Mouse (Mus musculus): ENCODE results near the gene Tmem170. TPM values are rescaled to one million over a fixed set of nuclear protein-coding genes. Genes with fewer than 3 reads are reported as not detected.

Gene Tmem170
- polyA plus RNA-seq (2017; shearing (Covaris generic)) = under 1 TPM; 0.90 to 0.98 TPM

DNA sequence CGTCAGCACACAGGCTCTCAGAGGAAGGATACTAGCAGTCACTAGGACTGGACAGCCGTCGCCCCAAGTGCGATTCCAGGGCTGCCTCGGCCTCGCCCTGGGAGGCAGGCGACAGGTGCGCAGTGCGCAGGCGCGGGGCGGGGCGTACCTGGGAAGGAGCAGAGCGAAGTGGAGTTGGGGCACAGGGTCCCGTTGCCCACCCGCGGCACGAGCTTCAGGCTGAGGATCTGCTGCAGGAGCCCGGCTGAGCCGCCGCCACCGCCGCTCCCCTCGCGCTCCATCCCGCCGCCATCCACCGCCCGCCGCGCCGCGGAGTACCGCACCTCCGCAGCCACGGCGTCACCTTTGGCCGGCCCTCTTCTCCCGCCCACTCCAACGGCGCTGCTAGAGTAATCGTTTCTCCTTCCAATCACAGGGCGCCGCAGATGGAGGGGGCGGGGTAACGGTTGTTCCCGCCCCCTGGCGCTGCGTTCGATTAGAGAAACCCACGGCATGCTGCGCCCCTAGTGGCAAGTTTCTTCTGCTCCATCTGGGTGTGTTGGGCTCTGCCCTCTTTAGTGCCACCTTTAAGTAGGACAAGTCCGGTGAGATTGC is at the start of gene Tmem170:
TSS of gene Tmem170 (minus strand) at position 396 of the 594 bp plus-strand sequence.

DNA sequence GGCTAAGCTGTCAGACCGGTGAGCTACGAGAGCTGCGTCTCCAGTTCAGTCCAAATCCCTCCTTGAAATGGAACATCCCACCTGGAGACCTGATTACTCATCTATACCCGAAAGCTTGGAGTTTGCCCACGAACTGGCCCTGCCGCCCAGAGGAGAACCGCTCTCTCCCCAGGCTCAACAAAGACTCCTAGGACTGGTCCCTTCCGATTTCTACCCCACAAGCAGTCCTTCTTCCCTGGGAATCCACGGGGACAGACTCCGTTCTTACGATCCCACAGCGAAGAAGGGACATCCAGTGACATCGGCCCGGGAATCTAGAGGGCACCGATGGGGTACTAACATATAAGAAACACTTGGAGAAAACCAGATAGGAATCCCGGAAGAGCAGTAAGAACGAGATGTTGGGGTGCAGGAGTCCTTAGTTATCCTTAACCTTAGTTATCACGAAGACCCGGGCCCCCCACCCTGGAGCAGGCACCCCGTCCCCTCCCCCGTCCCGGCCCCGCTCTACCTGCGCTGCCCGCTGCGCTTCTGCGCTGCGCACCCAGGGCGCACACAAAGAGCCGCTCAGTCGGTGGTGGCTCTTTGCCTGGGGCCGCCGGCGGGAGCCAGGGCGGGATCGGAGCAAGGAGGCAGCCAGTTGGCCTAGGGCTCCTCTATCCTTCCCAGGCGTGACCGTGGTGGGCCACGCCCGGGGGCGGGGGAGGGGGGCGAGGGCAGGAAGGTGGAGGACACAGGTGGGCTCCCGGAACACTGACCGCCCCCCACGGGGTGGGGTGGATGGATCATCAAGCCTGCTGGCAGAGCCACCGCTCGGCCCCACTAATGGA is 33.3 kb upstream of the Tmem170 start, which contains the start of gene Chst5:
TSS of gene Chst5 (minus strand) at position 827 of the 830 bp plus-strand sequence.

GRCm38 (mm10) chr8:111853861-111854501 is 22.6 kb downstream of the Tmem170 start, which contains the start of gene Cfdp1:
TSS of gene Cfdp1 (minus strand) at chr8:111854291.

Other genes starting within 250 kb of the Tmem170 start
- gene Ldhd, start 246.4 kb downstream of the Tmem170 start, polyA plus RNA-seq (2017; shearing (Covaris generic)) = 1 to 10 TPM; 1.0 to 1.6 TPM
- gene Zfp1, start 233.3 kb downstream of the Tmem170 start, polyA plus RNA-seq (2017; shearing (Covaris generic)) = 10 to 100 TPM; 35.9 to 71.2 TPM
- gene Ctrb1, start 185.7 kb downstream of the Tmem170 start, polyA plus RNA-seq (2017; shearing (Covaris generic)) = not detected
- 1 to 10 TPM in 1 of 2 experiments, under 1 TPM in 1; 0.17 to 3.0 TPM for gene Bcar1, start 132.9 kb downstream of the Tmem170 start, polyA plus RNA-seq (2017; shearing (Covaris generic))
- gene Cfdp1, start 22.5 kb downstream of the Tmem170 start, polyA plus RNA-seq (2017; shearing (Covaris generic)) = 10 to 100 TPM; 98.2 TPM
- gene Chst5, start 33.7 kb upstream of the Tmem170 start, polyA plus RNA-seq (2017; shearing (Covaris generic)) = under 1 TPM in 1 of 2 experiments, not detected in 1; 0.23 TPM
- 1 to 10 TPM in 1 of 2 experiments, under 1 TPM in 1; 0.60 to 2.6 TPM for gene Tmem231, start 57.1 kb upstream of the Tmem170 start, polyA plus RNA-seq (2017; shearing (Covaris generic))
- 100 to 1,000 TPM; 310 to 343 TPM for gene Gabarapl2, start 64.0 kb upstream of the Tmem170 start, polyA plus RNA-seq (2017; shearing (Covaris generic))
- gene Adat1, start 115.6 kb upstream of the Tmem170 start, polyA plus RNA-seq (2017; shearing (Covaris generic)) = 1 to 10 TPM; 4.9 to 6.9 TPM
- 100 to 1,000 TPM in 1 of 2 experiments, 10 to 100 TPM in 1; 99.8 to 104 TPM for gene Kars, start 134.6 kb upstream of the Tmem170 start, polyA plus RNA-seq (2017; shearing (Covaris generic))
- gene Terf2ip, start 134.6 kb upstream of the Tmem170 start, polyA plus RNA-seq (2017; shearing (Covaris generic)) = 10 to 100 TPM; 28.8 to 36.3 TPM
- 1 to 10 TPM; 1.4 to 1.6 TPM for gene Gm6793, start 138.3 kb upstream of the Tmem170 start, polyA plus RNA-seq (2017; shearing (Covaris generic))